Mouse (Mus musculus) erythroblast, embryonic 14.5 days (primary cell): ENCODE results near the gene Tlr5. TPM values are rescaled to one million over a fixed set of nuclear protein-coding genes. Genes with fewer than 3 reads are reported as not detected.

ENCODE experiments used
- H3K27me3 ChIP-seq: 2 replicates; pipeline ENCODE4 v1.6.1; 2012; ENCODE audit warnings: inconsistent platforms; ENCODE audit not compliant: control insufficient read depth
- H3K36me3 ChIP-seq: 2 replicates; pipeline ENCODE4 v1.6.1; 2012; ENCODE audit warnings: mild to moderate bottlenecking, inconsistent platforms; ENCODE audit not compliant: control insufficient read depth
- H3K4me1 ChIP-seq: 2 replicates; pipeline ENCODE4 v1.6.1; 2012; ENCODE audit warnings: inconsistent platforms; ENCODE audit not compliant: control insufficient read depth
- H3K4me3 ChIP-seq: replicated peaks from 2 replicates; pipeline ENCODE3; 2012; ENCODE audit warnings: moderate library complexity, mild to moderate bottlenecking, inconsistent platforms
- H3K9me3 ChIP-seq: 2 replicates; pipeline ENCODE4 v1.6.1; 2012; ENCODE audit warnings: low read length, inconsistent platforms, mixed read lengths; ENCODE audit not compliant: control insufficient read depth
- GATA1 ChIP-seq: IDR thresholded peaks from 2 replicates; pipeline ENCODE4 v1.6.1; 2012; ENCODE audit warnings: low read length, inconsistent platforms, mixed read lengths
- TAL1 ChIP-seq: IDR thresholded peaks from 3 replicates; pipeline ENCODE4 v1.6.1; 2012; ENCODE audit warnings: low read length, inconsistent platforms, mixed read lengths
- polyA plus RNA-seq: library from polyadenylated mRNA; stranded (reverse); fragments of >175 nt; gene quantifications from 2 replicates; pipeline ENCODE4 v1.2.3, GENCODE M21; 2012

Gene Tlr5
- polyA plus RNA-seq, 1 experiment: not detected

DNA sequence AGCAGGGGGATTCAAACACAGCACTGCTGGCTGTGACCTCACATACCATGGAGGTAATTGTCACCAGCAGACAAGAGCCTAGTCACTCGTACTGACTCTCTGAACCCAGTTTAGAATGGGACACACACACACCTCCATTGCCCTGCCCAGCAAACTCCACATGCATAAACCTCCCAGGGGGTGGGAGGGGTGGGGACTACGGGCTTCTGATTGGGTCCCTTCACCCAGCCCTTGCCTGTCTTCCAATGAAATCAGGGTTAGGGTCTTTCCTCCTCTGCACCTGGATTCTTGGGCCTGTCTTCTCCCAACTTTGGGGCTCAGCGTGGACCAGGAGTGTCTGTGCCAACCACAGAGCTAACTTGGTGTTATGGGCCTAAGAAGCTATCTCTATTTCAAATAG, 4.2 kb downstream of the Tlr5 start:
- Histone ChIP-seq H3K4me3 (no peak overlapping the region), H3K4me1 (peaks cover 2% of the 10 kb centered on the region), H3K36me3 (no peaks in the 10 kb centered on the region), H3K27me3 (peaks cover 15% of the 10 kb centered on the region), H3K9me3 (no peaks in the 10 kb centered on the region)
- TF ChIP-seq GATA1 (no peak), TAL1 (no peak)

- Histone ChIP-seq H3K4me1 (peaks cover 2% of the 10 kb centered on the region), H3K36me3 (no peaks in the 10 kb centered on the region), H3K27me3 (peaks cover 15% of the 10 kb centered on the region), H3K4me3 (no peak overlapping the region), H3K9me3 (no peaks in the 10 kb centered on the region)
- TF ChIP-seq GATA1 (no peak), TAL1 (no peak)
Observed at GRCm38 (mm10) chr1:182959251-182959691, 4.7 kb downstream of the Tlr5 start.

DNA sequence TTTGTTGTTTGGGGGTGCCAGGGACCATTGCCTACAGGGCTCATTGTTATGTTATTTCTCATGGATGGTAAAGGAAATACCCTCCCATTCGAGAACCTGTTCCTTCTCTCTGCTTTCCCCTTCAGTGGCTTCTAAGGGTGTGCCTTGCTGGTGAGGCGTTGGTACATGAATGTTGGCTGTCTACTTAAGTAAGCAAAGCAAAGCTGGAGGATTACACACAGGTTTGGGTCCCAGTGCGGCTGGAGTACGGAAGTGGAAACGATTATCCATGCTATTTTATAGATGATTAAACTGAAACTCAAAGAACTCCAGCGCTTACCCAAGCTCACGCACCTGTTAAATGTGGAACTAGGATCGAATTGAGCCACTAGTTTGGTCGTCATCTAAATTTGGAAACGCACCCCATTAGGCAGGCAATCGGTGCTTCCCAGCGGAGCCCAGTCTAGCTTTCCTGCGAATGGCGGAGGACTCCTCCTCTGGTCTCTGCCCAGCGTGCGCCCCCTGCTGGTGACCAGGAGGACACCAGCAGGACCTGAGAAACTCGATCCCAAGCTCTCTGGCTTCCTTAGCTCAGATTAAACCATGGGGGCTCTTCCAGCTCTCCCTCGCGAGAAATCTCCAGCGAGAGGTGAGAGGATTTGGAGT, 5.3 kb downstream of the Tlr5 start:
- no peaks in the 10 kb centered on the region for H3K9me3 ChIP-seq
- TF ChIP-seq GATA1: no peak
- TF ChIP-seq TAL1: no peak
- H3K4me3 ChIP-seq: peak overlapping the region; percentile 41
- H3K4me1 ChIP-seq: peaks cover 2% of the 10 kb centered on the region
- peaks cover 9% of the 10 kb centered on the region for H3K27me3 ChIP-seq
- H3K36me3 ChIP-seq: no peaks in the 10 kb centered on the region

- Histone ChIP-seq H3K4me3 (no peak overlapping the region), H3K36me3 (no peaks in the 10 kb centered on the region), H3K9me3 (no peaks in the 10 kb centered on the region), H3K4me1 (peaks cover 2% of the 10 kb centered on the region), H3K27me3 (peaks cover 4% of the 10 kb centered on the region)
- TF ChIP-seq TAL1 (no peak), GATA1 (no peak)
Observed at GRCm38 (mm10) chr1:182961076-182961475, 6.5 kb downstream of the Tlr5 start.

GRCm38 (mm10) chr1:182963329-182963728, 8.7 kb downstream of the Tlr5 start:
- TF ChIP-seq GATA1 (no peak), TAL1 (no peak)
- no peaks in the 10 kb centered on the region for H3K9me3 ChIP-seq
- no peak overlapping the region for H3K4me3 ChIP-seq
- no peaks in the 10 kb centered on the region for H3K36me3 ChIP-seq
- peaks cover 2% of the 10 kb centered on the region for H3K4me1 ChIP-seq
- H3K27me3 ChIP-seq: peaks cover 4% of the 10 kb centered on the region

GRCm38 (mm10) chr1:182964855-182965466, 10.4 kb downstream of the Tlr5 start:
- Histone ChIP-seq H3K27me3 (0 out of 2 replicates have a peak, but pooled peaks cover under 1% of the 10 kb centered on the region), H3K9me3 (no peaks in the 10 kb centered on the region), H3K4me3 (no peak overlapping the region), H3K4me1 (peaks cover under 1% of the 10 kb centered on the region; the same call in 1 of the 2 replicates), H3K36me3 (no peaks in the 10 kb centered on the region)
- TF ChIP-seq GATA1 (no peak), TAL1 (no peak)

DNA sequence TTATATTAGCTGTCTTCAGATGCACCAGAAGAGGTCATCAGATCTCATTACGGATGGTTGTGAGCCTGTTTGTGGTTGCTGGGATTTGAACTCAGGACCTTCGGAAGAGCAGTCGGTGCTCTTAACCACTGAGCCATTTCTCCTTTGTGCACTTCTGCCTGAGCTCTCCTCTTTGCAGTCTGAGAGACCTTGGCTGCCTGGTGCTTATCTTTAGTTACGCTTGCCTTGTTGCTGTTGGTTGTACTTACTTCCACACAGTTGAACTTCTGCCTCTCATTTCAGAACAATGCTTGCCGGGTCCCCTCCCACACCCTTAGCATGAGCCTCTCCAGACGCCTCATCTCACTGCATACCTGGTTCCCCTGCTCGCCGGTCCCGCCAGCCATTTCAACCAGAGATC, 14.1 kb downstream of the Tlr5 start:
- Histone ChIP-seq H3K4me1 (no peaks in the 10 kb centered on the region), H3K27me3 (no peaks in the 10 kb centered on the region), H3K9me3 (no peaks in the 10 kb centered on the region), H3K36me3 (no peaks in the 10 kb centered on the region), H3K4me3 (no peak overlapping the region)
- TF ChIP-seq GATA1 (no peak), TAL1 (no peak)

DNA sequence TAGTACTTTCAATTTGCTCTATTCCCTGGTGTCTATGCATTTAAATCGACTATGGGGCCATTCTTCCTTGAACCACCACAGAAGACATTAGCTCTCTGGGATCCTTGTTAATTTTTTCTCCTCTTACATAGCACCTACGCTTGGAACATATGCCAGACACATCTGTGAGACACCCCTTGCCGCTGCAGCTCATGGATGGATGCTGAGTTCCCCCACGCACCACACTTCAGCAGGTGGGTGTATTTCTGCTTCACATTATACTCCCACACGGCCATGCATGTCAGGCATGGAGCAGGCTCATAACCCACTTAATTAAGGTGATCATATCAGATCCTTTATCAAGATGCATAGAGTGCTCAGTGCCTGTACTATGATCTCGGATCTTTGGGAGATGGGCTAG, 17.7 kb downstream of the Tlr5 start:
- Histone ChIP-seq H3K9me3 (no peaks in the 10 kb centered on the region), H3K4me1 (no peaks in the 10 kb centered on the region), H3K27me3 (no peaks in the 10 kb centered on the region), H3K36me3 (no peaks in the 10 kb centered on the region), H3K4me3 (no peak overlapping the region)
- no peak for TF ChIP-seq TAL1
- TF ChIP-seq GATA1: no peak

GRCm38 (mm10) chr1:182974826-182975225, 20.2 kb downstream of the Tlr5 start:
- no peaks in the 10 kb centered on the region for H3K27me3 ChIP-seq
- no peaks in the 10 kb centered on the region for H3K36me3 ChIP-seq
- no peaks in the 10 kb centered on the region for H3K9me3 ChIP-seq
- no peaks in the 10 kb centered on the region for H3K4me1 ChIP-seq
- TF ChIP-seq TAL1: no peak
- no peak overlapping the region for H3K4me3 ChIP-seq

DNA sequence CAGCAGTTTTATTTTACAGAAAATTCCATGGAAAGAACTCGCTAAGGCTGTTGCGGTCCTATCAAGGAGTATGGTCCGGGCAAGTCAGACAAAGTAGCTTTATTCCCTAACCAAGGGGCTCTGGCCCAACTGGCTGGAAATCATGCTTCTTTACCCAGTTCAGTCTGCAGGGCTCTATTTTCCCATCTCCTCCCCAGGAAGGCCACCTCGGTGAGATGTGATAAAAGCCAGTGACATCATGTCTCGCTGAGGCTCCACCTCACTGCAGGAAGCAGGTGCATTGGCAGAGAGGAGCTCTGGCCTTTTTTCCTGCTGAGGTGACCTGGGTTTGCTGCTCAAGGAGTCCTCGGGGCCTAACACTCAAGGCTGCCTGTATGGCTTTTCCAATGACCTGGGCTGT, 26.1 kb downstream of the Tlr5 start:
- TF ChIP-seq TAL1 (no peak), GATA1 (no peak)
- Histone ChIP-seq H3K9me3 (no peaks in the 10 kb centered on the region), H3K4me3 (no peak overlapping the region), H3K27me3 (peaks cover 3% of the 10 kb centered on the region), H3K36me3 (no peaks in the 10 kb centered on the region), H3K4me1 (no peaks in the 10 kb centered on the region; the same call in none of the 2 replicates)
